Mouse (Mus musculus) neutrophil, adult 83 days (primary cell): Measurements from ENCODE around the gene Nup93. TPM values are rescaled to one million over a fixed set of nuclear protein-coding genes. Genes with fewer than 3 reads are reported as not detected.

Experiments
- total RNA-seq, 2 experiments: library from RNA; stranded (reverse); gene quantifications; one replicate each; pipeline ENCODE4 v1.2.4; 2023

Gene Nup93
- total RNA-seq: 10 to 100 TPM; 18.1 to 25.6 TPM

DNA sequence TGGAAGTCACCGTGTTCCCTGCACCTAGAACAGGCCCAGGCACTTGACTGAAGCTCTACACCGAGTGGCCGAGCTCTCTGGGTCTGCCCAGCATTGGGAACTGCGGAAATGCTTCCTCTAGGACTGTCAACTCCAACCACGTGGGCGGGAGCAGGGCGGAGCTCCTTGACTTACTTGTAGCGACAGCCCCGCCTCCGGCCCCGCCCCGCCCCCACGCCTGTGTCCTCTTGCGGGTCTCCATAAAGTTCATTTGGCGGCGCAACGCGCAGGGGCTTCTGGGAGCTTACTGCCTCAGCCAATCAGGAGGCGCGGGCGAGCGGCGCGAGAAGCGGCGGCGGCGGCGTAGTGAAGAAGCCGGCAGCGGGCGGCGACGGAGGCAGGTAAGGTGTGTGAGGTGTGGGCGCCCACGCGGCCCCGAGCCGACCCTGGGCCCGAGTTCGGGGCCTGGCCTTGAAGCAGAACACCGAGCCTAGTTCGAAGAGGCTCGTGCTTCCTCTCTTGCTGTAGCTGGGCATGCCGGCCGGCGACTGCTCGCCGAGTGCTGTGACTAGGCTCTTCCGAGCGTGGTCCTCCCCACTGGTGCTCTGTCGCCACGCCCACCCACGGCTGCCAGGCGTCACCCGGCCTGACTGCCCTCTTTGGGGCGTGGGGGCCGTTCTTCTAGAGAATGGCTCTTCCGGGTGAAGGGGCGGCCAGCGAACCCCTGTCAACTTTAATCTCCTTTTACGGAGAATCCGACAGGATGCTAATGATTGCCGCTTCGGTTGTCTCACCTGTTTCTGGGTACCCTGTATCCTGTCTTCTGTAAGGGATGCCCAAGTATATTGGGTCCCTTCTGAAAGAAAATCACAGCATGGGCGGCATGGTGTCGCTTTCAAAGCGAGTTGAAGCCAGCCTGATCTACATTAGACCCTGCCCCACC lies at the start of gene Nup93:
TSS of gene Nup93 (plus strand) at position 313 of the 922 bp plus-strand sequence.

DNA sequence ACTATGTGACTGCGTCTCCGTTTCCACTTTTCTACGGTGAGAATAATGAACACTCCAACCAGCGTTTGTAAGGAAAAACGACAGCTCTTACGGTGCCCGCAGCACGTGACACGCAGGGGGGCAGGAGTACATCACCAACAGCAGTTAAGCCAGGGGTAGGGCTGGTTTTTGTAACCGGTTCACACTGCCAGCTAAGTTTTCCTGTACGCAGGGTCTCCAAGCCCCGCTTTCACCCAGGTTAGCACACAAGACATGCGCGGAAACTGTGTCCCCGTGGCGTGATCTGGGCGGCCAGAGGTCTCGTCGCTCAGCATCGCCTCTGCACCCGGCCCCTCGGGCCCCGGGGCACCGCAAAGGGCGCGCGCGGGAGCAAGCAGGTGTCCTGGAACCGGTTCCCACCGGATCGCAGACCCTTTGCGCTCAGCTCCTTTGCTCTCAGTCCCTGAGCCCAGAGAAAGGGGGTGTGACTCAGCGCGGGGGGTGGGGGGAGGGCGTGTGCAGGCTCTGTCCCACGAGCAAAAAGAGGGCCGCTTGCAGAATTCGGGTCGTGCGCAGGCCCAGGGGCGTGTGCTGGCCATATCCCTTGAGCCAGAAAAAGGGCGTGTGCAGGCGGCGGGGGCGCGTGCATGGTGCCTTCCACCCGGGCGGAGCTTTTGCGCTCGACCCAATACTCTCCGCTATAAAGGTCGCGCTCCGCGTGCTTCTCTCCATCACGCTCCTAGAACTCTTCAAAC lies 42.1 kb upstream of the Nup93 start, which contains the start of gene Mt2:
TSS of gene Mt2 (plus strand) at position 590 of the 734 bp plus-strand sequence.

DNA sequence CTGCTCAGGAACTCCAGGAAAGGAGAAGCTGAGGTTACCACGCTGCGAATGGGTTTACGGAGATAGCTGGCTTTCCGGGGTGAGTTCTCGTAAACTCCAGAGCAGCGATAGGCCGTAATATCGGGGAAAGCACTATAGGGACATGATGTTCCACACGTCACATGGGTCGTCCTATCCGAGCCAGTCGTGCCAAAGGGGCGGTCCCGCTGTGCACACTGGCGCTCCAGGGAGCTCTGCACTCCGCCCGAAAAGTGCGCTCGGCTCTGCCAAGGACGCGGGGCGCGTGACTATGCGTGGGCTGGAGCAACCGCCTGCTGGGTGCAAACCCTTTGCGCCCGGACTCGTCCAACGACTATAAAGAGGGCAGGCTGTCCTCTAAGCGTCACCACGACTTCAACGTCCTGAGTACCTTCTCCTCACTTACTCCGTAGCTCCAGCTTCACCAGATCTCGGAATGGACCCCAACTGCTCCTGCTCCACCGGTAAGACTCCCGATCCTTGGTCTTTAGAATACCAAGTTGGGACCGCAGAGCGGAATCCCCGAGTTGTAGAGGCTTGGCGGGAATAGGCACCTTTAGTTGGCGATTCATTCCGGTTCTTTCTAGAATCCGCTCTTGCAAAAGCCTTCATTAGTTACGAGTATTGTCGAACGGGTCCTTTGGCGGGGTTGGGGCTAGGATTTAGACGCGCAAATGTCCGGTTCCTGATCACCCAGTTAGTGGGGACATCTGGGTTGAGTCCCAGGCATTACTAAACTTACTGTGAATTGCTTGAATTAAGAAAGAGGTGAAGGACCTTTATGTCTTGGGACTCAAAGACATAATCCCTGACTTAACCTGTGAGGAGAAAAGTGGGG lies 35.3 kb upstream of the Nup93 start, which contains the start of gene Mt1:
TSS of gene Mt1 (plus strand) at position 226 of the 856 bp plus-strand sequence.

DNA sequence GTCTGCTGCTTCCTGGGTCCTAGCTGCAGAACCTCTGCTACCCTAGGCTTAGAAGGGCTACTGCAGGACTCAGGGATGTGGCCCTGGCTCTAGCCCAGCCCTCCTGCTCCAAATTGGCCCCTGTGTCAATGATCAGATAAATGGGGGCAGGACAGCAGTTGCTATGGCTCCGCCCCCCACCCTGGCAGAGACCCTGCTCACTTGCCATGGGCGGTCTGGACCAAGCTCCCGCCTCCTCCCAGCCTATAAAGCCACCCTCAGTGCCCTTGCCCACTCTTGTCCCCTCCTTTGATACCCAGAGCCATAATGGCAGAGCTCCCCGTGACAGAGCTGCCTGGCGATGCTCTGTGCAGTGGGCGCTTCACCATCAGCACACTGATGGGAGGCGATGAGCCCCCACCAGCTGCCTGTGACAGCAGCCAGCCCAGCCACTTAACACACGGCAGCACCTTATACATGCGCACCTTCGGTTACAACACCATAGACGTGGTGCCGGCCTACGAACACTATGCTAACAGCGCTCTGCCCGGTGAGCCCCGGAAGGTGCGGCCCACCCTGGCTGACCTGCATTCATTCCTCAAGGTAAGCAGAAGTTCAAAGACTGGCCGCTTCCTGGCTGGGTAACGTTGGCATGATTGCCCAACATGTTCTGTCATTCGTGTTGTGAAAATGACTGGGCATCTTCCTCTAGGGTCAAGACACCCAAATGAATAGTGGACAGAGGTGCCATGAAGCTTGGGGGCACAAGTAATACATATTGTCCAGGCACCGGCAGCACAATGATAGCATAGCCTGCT lies 114.8 kb downstream of the Nup93 start, which contains the start of gene Slc12a3:
TSS of gene Slc12a3 (plus strand) at position 270 of the 797 bp plus-strand sequence.

Other genes starting within 250 kb of the Nup93 start
- 100 to 1,000 TPM; 103 to 107 TPM for gene Amfr, start 201.7 kb upstream of the Nup93 start, total RNA-seq
- 10 to 100 TPM; 36.4 to 37.6 TPM for gene Nudt21, start 177.5 kb upstream of the Nup93 start, total RNA-seq
- gene Ogfod1, start 177.4 kb upstream of the Nup93 start, total RNA-seq: 1 to 10 TPM; 6.8 to 9.5 TPM
- 1 to 10 TPM; 1.5 to 3.9 TPM for gene Bbs2, start 115.6 kb upstream of the Nup93 start, total RNA-seq
- gene Mt4, start 77.4 kb upstream of the Nup93 start, total RNA-seq: not detected
- not detected for gene Mt3, start 62.0 kb upstream of the Nup93 start, total RNA-seq
- gene Mt2, start 41.9 kb upstream of the Nup93 start, total RNA-seq: 10 to 100 TPM; 18.8 to 25.3 TPM
- gene Mt1, start 35.5 kb upstream of the Nup93 start, total RNA-seq: 10 to 100 TPM; 52.5 to 55.7 TPM
- 1 to 10 TPM in 1 of 2 experiments, under 1 TPM in 1; 0.79 to 1.6 TPM for gene Slc12a3, start 114.6 kb downstream of the Nup93 start, total RNA-seq
- 100 to 1,000 TPM; 116 to 125 TPM for gene Herpud1, start 171.9 kb downstream of the Nup93 start, total RNA-seq
- 10 to 100 TPM; 15.3 to 19.4 TPM for gene Nlrc5, start 219.8 kb downstream of the Nup93 start, total RNA-seq